Comparison of ENCODE assay signal across 18 mouse cellular contexts in genomic region chr7:69576596-69576995, GRCm38 (mm10).
DNase-seq lines count a peak whose midpoint lies in the region; TF ChIP-seq lines count a peak whose summit lies in the region.
"Had no signal": no experiment of that assay in that cellular context is flagged by ENCODE, and none has a peak within 500 bp of the region (broad histone marks: within the 10 kb centered on the region; RNA-seq: fewer than 3 reads in every experiment).

No protein-coding gene starts in this region.

- H3K27ac ChIP-seq in embryonic fibroblast, embryonic 13.5 days (ENCODE audit: insufficient read depth, low read length): peak overlapping the region; percentile 57

- no peaks in the 10 kb centered on the region for H3K4me1 ChIP-seq in embryonic fibroblast, embryonic 13.5 days (ENCODE audit: control insufficient read depth, insufficient read depth, low read length)

- TF ChIP-seq POLR2A in embryonic fibroblast, embryonic 13.5 days (IDR thresholded peaks at IDR 0.05; ENCODE audit: low read depth, low read length): no peak

- TF ChIP-seq CTCF in embryonic fibroblast, embryonic 13.5 days (IDR thresholded peaks at IDR 0.05; ENCODE audit: borderline replicate concordance, insufficient read depth, low read length): no peak

- DNase-seq in 3T3-L1 (ENCODE audit: low read depth, low spot score) (peak; percentile 56), NIH3T3 (ENCODE audit: low read depth) (peak; percentile 84)
- no peak for DNase-seq in lung, postnatal 14 days
- no peak for DNase-seq in urinary bladder, adult 18-20 months (ENCODE audit: low spot score in 2 of 2)
- no peak for DNase-seq in thymus, postnatal 0 days (ENCODE audit: low spot score)
- DNase-seq: adrenal gland, adult 2 months; adrenal gland, adult 8-10 months; adrenal gland, postnatal 10 days; adrenal gland, postnatal 14 days; adrenal gland, postnatal 25 days; adrenal gland, postnatal 36 days; B cell, adult 2 months; cerebellum, adult 11 months; cerebellum, adult 11-12 months; cerebellum, adult 18-20 months; cerebellum, adult 2 months; cerebellum, adult 8-10 months had no signal

- no peak overlapping the region for H3K4me3 ChIP-seq in embryonic fibroblast, embryonic 13.5 days (ENCODE audit: insufficient read depth, low read length)

Comparison
In these comparisons a context has a peak if more than half of its experiments do, and no peak if none do; other contexts are left out.
1. DNase-seq: peak in 3T3-L1 (single experiment) and NIH3T3 (single experiment); none in lung, postnatal 14 days (single experiment), urinary bladder, adult 18-20 months (0 of 2) and thymus, postnatal 0 days (single experiment).